Mouse (Mus musculus) 3T3-L1 (cell line): ENCODE results near the gene Osbpl10.
A peak's percentile ranks its signal among the peaks of the same experiment; 100 is the strongest.

Experiments used
- DNase-seq: peaks from one replicate; pipeline ENCODE4 v3.0.0-alpha.2; 2015; ENCODE audit warnings: low read depth, low spot score

The Osbpl10 gene

GRCm38 (mm10) chr9:115075191-115075590, 96.8 kb downstream of the Osbpl10 start:
- DNase-seq = no peak

GRCm38 (mm10) chr9:115088295-115088993, 110.1 kb downstream of the Osbpl10 start:
- DNase-seq = peak; percentile 92

GRCm38 (mm10) chr9:115089644-115090043, 111.3 kb downstream of the Osbpl10 start:
- no peak for DNase-seq

- DNase-seq = no peak
These were observed 118.1 kb downstream of the Osbpl10 start for GRCm38 (mm10) chr9:115096481-115096880.

- DNase-seq = no peak
These were observed 119.0 kb downstream of the Osbpl10 start for GRCm38 (mm10) chr9:115097340-115097739.

- DNase-seq = no peak
These were observed 122.0 kb downstream of the Osbpl10 start for GRCm38 (mm10) chr9:115100181-115100915.

- peak; percentile 24 for DNase-seq
These were observed 129.1 kb downstream of the Osbpl10 start for GRCm38 (mm10) chr9:115107430-115107829.

- DNase-seq = no peak
These were observed 132.3 kb downstream of the Osbpl10 start for GRCm38 (mm10) chr9:115110655-115111054.

GRCm38 (mm10) chr9:115117314-115117713, 138.9 kb downstream of the Osbpl10 start:
- no peak for DNase-seq

GRCm38 (mm10) chr9:115120276-115120675, 141.9 kb downstream of the Osbpl10 start:
- peak; percentile 24 for DNase-seq

- peak; percentile 20 for DNase-seq
These were observed 142.4 kb downstream of the Osbpl10 start for GRCm38 (mm10) chr9:115120678-115121224.

- no peak for DNase-seq
These were observed 149.0 kb downstream of the Osbpl10 start for GRCm38 (mm10) chr9:115127342-115127741.

- no peak for DNase-seq
These were observed 155.6 kb downstream of the Osbpl10 start for GRCm38 (mm10) chr9:115133926-115134325.

GRCm38 (mm10) chr9:115134736-115135135, 156.4 kb downstream of the Osbpl10 start:
- DNase-seq = no peak

GRCm38 (mm10) chr9:115135352-115135751, 157.0 kb downstream of the Osbpl10 start:
- no peak for DNase-seq

GRCm38 (mm10) chr9:115137858-115138257, 159.5 kb downstream of the Osbpl10 start:
- DNase-seq = no peak

- DNase-seq = no peak
These were observed 161.4 kb downstream of the Osbpl10 start for GRCm38 (mm10) chr9:115139597-115140332.

GRCm38 (mm10) chr9:115147141-115147540, 168.8 kb downstream of the Osbpl10 start:
- DNase-seq = no peak

- no peak for DNase-seq
These were observed 169.4 kb downstream of the Osbpl10 start for GRCm38 (mm10) chr9:115147586-115148355.

- peak; percentile 81 for DNase-seq
These were observed 170.8 kb downstream of the Osbpl10 start for GRCm38 (mm10) chr9:115149011-115149756.
